Mouse (Mus musculus): ENCODE results near the gene Cd300lf.
A peak's percentile ranks its signal among the peaks of the same experiment; 100 is the strongest.

Gene Cd300lf

DNA sequence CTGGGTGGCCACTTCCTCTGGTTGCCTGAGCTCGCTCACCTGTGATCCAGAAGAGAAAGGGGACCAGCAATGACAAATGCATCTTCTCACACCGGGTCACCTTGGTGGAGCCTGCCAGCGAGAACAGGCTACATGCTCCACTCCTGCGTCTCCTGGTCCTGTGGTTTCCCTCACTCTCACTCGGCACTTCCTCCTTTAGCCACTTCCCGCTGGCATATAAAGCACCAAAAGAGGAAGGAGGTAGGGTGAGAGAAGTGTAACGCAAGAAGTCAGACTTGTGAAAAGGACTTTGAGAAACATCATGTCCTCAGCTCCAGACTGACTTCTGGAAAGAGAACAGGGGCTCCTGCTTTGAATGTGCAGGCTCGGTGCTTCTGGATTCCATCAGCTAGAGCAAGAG lies at the start of gene Cd300lf:
Gene Cd300lf (minus strand): TSS at position 193 of the 400 bp plus-strand sequence.
- DNase-seq: no peak

DNA sequence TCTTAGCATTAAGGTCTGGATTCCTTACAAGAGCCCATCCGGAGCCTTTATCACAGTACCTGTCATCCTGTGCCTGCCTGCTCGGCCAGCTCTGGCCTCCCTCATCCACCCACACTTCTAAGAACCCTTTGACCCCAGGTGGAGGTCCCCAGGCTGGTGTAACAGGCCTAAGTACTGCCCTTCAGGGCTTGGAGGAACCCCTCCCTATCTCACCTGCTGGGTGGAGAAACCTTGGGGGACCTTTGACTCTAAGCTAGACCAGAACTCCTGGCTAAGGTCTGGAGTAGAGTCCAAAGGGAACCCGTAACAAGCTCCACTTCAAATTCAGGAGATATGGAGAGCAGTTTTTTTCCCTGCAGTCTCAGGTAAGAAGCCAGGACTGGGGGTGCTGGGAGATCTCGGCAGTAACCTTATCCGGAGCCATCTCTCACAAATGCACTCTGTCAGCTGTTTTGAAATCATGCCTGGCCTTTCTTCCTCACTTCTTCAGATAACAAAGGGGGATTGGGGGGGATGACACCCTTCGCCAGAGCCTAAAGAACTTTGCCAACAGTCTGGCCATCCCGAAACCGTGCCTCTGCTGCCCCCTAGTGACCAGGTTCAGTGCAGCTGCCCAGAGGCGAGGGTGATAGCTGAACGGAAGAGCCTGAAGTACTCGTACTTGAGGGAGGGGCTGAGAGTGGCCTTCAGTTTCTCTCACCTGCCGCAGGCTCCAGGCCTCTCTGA lies 48.3 kb upstream of the Cd300lf start:
- DNase-seq: peak; percentile 87

- DNase-seq: no peak
Observed at GRCm38 (mm10) chr11:115179881-115180280, 46.1 kb upstream of the Cd300lf start.

- DNase-seq: no peak
Observed at GRCm38 (mm10) chr11:115179191-115179590, 45.4 kb upstream of the Cd300lf start.

DNA sequence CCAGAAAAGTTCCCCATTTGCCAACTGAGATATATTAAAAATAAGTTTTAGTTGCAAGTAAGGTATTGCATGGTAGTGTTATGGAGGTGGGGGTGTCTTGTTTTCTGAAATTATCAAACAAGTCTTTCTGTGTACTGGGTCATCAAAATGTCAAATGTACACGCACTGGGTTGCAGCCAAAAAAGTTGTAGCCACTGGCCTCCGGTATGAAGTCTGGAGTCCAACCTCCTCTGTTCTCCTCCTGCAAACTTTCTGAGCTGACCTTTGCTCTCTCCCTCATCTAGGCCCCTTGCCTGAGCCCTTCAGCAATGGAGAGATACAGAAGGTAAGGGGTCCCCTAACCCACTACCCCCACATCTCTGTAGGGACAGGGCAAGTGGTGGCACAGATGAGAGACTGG lies 45.0 kb upstream of the Cd300lf start:
- no peak for DNase-seq

GRCm38 (mm10) chr11:115177559-115178195 lies 43.9 kb upstream of the Cd300lf start:
- no peak for DNase-seq

GRCm38 (mm10) chr11:115176399-115177190 lies 42.8 kb upstream of the Cd300lf start:
- DNase-seq: no peak

GRCm38 (mm10) chr11:115173549-115174339 lies 40.0 kb upstream of the Cd300lf start:
- no peak for DNase-seq

GRCm38 (mm10) chr11:115172825-115173287 lies 39.1 kb upstream of the Cd300lf start:
- peak; percentile 72 for DNase-seq

DNA sequence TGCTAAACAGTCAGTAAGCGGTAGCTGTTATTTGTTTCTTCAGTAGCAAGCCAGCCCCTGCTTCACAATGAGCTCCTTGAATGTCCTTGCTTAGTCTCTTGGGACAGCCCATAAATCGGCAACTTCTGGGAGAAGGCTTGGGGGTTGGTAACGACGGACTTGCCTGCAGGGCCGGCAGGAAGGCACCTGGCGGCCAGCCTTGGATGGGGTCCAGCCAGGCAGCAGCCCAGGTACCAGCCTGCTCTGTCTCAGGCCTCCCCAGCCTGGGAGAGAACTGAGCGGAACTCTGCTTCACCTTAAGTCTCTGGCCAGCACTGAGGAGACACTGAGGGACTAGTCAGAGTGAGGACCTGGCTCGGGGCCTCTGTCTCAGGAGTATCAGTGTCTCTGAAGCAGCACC lies 37.3 kb upstream of the Cd300lf start:
- no peak for DNase-seq

DNA sequence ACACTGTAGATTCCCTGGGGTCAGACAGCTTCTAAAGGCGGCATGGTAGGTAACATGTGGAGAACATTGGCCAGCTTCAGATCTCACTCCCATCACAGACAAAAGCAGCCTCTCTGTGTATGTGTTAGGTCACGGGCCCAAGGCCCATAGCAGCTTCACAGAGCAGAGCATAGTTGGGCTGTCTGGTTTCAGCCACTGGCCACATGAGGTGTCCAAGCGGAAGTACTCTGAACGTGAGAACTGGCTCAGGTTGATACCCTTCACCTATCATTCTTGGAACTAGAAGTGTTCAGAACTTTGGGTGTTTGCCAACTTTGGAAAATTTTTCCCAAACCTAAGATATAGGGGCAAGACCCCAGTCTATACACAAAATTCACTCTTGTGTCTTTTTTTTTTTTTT lies 35.6 kb upstream of the Cd300lf start:
- no peak for DNase-seq

- DNase-seq: no peak
Observed at GRCm38 (mm10) chr11:115167631-115168249, 33.9 kb upstream of the Cd300lf start.

DNA sequence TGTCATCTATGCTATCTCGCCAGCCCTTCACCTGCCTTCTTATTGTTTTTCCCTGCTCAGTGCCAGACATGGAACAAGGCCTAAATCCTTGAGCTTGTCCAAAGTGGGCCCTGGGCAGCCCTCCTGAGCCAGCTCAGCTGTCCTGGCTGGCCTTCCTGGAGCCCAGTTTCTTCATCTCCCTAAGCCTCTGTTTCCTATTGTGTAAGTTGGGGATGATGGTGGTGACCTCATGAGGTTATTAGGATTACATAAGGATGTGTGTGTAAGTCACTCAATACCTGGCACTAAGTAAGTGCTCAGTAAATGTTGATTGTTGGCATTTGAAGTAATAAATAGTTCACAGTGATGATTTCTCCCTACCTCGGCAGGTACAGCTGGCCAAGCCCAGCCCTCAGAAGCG lies 33.0 kb upstream of the Cd300lf start:
- no peak for DNase-seq

DNA sequence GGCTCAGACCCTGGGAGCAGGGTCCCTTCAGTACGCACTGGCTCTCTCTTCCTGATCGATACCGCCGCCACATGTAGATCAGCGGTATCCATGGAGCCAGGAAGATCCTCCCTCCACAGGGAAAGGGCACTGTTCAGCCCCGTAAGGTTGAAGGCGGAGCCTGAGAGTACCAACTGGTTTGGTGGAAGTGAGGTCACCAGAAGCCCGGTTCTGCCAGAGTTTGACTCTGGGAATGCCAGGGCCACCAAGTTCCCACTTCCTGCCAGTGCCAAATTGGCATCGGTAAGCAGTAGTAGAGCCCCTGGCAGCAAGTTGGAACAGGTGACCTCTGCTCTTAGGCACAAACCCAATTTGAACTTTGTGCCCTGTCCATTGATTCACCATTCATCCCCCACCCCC lies 31.2 kb upstream of the Cd300lf start:
- DNase-seq: no peak

DNA sequence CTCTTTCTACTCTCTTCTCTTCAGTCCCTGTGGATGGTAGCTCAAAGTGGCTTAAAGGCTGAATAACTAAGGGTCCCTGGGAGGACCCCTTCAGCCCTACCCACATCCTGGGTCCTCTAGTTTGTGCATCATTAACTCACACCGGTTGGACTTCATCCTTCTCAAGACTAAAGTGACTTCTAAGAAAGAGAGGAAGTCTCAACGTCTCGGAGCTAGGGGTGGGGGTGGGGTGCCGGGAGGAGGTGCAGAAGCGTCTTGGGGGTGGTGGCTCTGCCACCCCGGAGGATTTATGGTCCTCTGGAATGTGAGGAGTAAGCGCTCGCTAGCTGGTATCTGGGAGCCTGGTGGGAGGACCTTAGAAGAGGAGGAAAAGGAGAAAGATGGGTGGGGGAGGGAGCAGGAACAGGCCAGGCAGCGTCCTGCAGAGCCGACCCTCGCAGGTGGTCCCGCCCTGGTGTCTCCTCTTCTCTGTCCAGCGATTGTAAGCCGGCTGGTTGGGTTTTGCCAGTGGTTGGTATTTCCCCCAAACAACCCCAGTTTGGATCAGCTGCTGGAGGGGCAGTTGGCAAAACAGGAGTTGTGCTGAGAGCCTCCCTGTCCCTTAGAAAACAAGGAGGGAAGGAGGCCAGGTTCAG lies 30.7 kb upstream of the Cd300lf start:
- no peak for DNase-seq

- DNase-seq: peak; percentile 68
Observed at GRCm38 (mm10) chr11:115163568-115164150, 29.9 kb upstream of the Cd300lf start.

GRCm38 (mm10) chr11:115162832-115163480 lies 29.2 kb upstream of the Cd300lf start, which contains the start of gene Slc9a3r1:
Slc9a3r1 (plus strand) TSS chr11:115163341.
- peak; percentile 98 for DNase-seq

GRCm38 (mm10) chr11:115162205-115162601 lies 28.4 kb upstream of the Cd300lf start:
- DNase-seq: no peak

DNA sequence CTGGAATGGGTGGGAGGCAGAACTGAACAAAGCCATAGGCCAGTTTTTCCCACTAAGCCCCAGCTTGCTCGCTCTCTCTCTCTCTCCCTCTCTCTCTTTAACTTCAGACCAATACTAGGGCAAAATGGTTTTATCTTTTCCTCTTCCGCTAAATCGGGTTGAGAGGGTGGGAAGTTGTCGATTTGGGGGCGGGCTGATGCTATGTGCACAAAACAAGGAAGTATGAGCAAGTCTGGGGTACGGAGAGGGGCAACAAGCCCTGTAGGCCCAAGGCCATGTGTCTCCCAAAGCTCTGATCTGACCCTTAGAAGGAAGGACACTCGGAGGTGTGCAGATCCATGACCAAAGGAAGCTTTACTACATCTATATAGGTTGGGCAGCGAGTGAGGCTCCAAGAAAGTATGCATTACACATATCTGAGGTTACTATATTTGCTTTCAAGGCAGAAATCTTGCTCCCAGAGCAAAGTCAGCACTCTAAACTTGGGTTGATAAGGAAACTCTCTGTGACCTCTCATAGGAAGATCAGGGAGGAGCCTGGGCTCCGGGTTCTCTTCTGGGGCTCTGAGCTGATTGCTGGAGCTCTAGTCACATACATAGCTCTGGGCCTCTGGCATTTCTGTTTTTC lies 27.9 kb upstream of the Cd300lf start:
- no peak for DNase-seq

DNA sequence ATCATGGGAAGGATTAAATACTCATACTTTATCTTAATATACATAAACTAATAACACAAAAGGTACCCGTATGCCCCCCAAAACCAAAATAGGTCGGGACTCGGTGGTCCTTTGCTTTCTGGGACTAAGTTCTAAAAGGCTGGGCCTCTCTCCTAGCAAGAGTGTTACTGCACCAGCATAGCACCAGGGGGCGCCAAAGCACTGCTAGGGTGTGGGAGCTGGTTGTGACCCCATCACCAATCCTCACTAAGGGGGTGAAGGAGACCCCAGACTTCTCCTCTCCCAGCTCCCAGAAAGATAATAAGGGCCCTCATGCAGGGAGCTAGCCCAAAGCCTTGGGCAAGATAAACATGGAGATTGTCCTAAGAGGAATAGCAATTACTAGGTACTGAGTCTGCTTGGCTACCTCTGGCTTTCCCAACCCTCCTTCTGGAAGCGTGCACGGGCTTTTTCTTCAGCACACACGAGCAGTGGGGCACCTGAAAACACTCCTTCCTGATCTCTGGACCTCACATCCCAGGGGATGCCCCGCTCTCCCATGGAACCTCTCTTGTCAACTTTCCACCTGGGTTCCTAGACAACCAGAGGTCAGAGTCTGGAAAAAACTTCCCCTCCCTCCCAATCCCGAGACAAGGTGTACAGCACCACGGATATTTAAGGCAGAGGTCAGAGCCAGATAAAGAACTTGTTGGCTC lies 27.2 kb upstream of the Cd300lf start:
- DNase-seq: peak; percentile 81
